21 mouse cellular contexts compared by ENCODE assay signal in the genomic region with DNA sequence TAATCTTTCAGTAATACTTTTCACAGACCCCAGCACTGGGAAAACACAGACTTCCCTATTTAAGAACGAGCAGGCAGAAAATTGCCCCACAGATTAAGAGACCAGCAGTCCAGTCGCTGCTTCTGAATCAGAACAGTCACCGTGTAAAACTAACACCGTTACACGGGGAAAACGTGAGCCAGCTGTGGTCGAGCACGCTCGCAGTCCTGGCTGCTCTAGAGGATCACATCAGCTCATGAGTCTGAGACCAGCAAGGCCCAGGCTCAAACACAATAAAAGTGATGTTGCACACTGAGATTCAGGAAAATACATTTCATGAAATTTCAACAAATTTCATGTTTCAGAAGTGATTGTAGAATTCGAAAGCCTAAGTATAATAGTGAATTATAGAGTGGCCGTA.
A peak's percentile ranks its signal among the peaks of the same experiment; 100 is the strongest.
DNase-seq lines count a peak whose midpoint lies in the region; ATAC-seq and TF ChIP-seq lines count a peak whose summit lies in the region.
"Had no signal": no experiment of that assay in that cellular context is flagged by ENCODE, and none has a peak within 500 bp of the region (broad histone marks: within the 10 kb centered on the region; RNA-seq: fewer than 3 reads in every experiment).

No protein-coding gene starts in this region.

- H3K27me3 ChIP-seq in midbrain, embryonic 10.5 days (ENCODE audit: low read depth, poor library complexity, severe bottlenecking), result peaks cover 37% of the 10 kb centered on the region
- H3K27me3 ChIP-seq in midbrain, postnatal 0 days (ENCODE audit: insufficient read depth, low read length), result no peaks in the 10 kb centered on the region
- H3K27me3 ChIP-seq in midbrain, embryonic 13.5 days, result peaks cover 20% of the 10 kb centered on the region

- no peaks in the 10 kb centered on the region for H3K9me3 ChIP-seq in midbrain, embryonic 10.5 days (replicated peaks)
- no peaks in the 10 kb centered on the region for H3K9me3 ChIP-seq in midbrain, postnatal 0 days (ENCODE audit: low read length)
- H3K9me3 ChIP-seq in midbrain, embryonic 13.5 days, result no peaks in the 10 kb centered on the region
- H3K9me3 ChIP-seq: hindbrain, embryonic 13.5 days; neural tube, embryonic 15.5 days had no signal

- peaks cover 24% of the 10 kb centered on the region for H3K4me1 ChIP-seq in midbrain, embryonic 10.5 days
- H3K4me1 ChIP-seq in midbrain, postnatal 0 days (ENCODE audit: insufficient read depth, low read length), result no peaks in the 10 kb centered on the region
- H3K4me1 ChIP-seq in midbrain, embryonic 13.5 days (replicated peaks), result peaks cover 22% of the 10 kb centered on the region

- no peaks in the 10 kb centered on the region for H3K36me3 ChIP-seq in midbrain, embryonic 10.5 days
- H3K36me3 ChIP-seq in midbrain, postnatal 0 days (ENCODE audit: insufficient read depth, low read length), result no peaks in the 10 kb centered on the region
- H3K36me3 ChIP-seq in midbrain, embryonic 13.5 days, result no peaks in the 10 kb centered on the region
- H3K36me3 ChIP-seq: hindbrain, embryonic 13.5 days; neural tube, embryonic 15.5 days had no signal

- 45% methylated on average over 11 of the region's 11 CpGs for WGBS in midbrain, embryonic 10.5 days
- 25% methylated on average over 11 of the region's 11 CpGs for WGBS in midbrain, postnatal 0 days
- 29% methylated on average over 11 of the region's 11 CpGs for WGBS in midbrain, embryonic 13.5 days

- H3K4me2 ChIP-seq in midbrain, postnatal 0 days (ENCODE audit: low read depth, low read length, poor library complexity, severe bottlenecking), result no peak overlapping the region
- no peak overlapping the region for H3K4me2 ChIP-seq in midbrain, embryonic 13.5 days (replicated peaks)
- H3K4me2 ChIP-seq: hindbrain, embryonic 13.5 days; liver, embryonic 11.5 days; neural tube, embryonic 15.5 days had no signal

- no peak for ATAC-seq in midbrain, postnatal 0 days (ENCODE audit: low FRiP score)
- no peak for ATAC-seq in midbrain, embryonic 13.5 days
- ATAC-seq: activated CD4-positive, CD25-positive, alpha-beta regulatory T cell, adult 4 months; forebrain, postnatal 0 days; inflammation-experienced regulatory T-cells, adult 6 months; liver, postnatal 0 days; lung, postnatal 0 days had no signal

- H3K4me3 ChIP-seq in midbrain, embryonic 10.5 days, result no peak overlapping the region
- no peak overlapping the region for H3K4me3 ChIP-seq in midbrain, postnatal 0 days (ENCODE audit: low read depth, low read length)
- H3K4me3 ChIP-seq in midbrain, embryonic 13.5 days (replicated peaks), result no peak overlapping the region
- H3K4me3 ChIP-seq: hindbrain, embryonic 13.5 days; neural tube, embryonic 15.5 days had no signal

- no peak for DNase-seq in midbrain, embryonic 10.5 days (ENCODE audit: low spot score)
- no peak for DNase-seq in midbrain, postnatal 0 days (ENCODE audit: low spot score)
- DNase-seq in forelimb bud, embryonic 11.5 days (ENCODE audit: low read depth, low spot score), result peak; percentile 33
- DNase-seq in testis, postnatal 14 days (ENCODE audit: low spot score), result no peak
- DNase-seq in retina, postnatal 1 day, result no peak
- DNase-seq in thymus, postnatal 14 days, result no peak
- DNase-seq: cerebellum, adult 8-10 months; forebrain, postnatal 0 days; gastrocnemius, postnatal 36 days; kidney, adult 18-20 months; layer of hippocampus, adult 9-11 months; liver, postnatal 0 days had no signal

- H3K27ac ChIP-seq in midbrain, embryonic 10.5 days (replicated peaks), result peak overlapping the region; percentile 10; the same call in 1 of the 2 replicates
- H3K27ac ChIP-seq in midbrain, postnatal 0 days (ENCODE audit: low read depth, low read length), result no peak overlapping the region
- H3K27ac ChIP-seq in midbrain, embryonic 13.5 days, result peak overlapping the region; percentile 58
- H3K27ac ChIP-seq: kidney, postnatal 0 days; neural tube, embryonic 15.5 days; stomach, postnatal 0 days had no signal

- H3K9ac ChIP-seq in midbrain, postnatal 0 days (replicated peaks; ENCODE audit: low read length, poor library complexity, severe bottlenecking), result no peak overlapping the region
- no peak overlapping the region for H3K9ac ChIP-seq in midbrain, embryonic 13.5 days (replicated peaks)
- H3K9ac ChIP-seq: forebrain, postnatal 0 days; hindbrain, embryonic 13.5 days; liver, postnatal 0 days; neural tube, embryonic 15.5 days had no signal

- TF ChIP-seq CTCF in midbrain, postnatal 0 days (IDR thresholded peaks at IDR 0.05), result no peak
